Mouse (Mus musculus) heart, adult 11 months (tissue): ENCODE results near the gene Ugt1a5.

Experiments used
- DNase-seq: peaks from one replicate; pipeline ENCODE4 v3.0.0; 2022

Ugt1a5 gene

GRCm38 (mm10) chr1:88199996-88200395 is 34.2 kb downstream of the Ugt1a5 start:
- peak; percentile 80 for DNase-seq

- peak; percentile 70 for DNase-seq
Measured at GRCm38 (mm10) chr1:88200456-88200855, 34.6 kb downstream of the Ugt1a5 start, which contains the start of gene Ugt1a2. Gene Ugt1a2, plus strand, starts transcription at chr1:88200601.

- peak; percentile 98 for DNase-seq
Measured at GRCm38 (mm10) chr1:88205294-88205922, 39.6 kb downstream of the Ugt1a5 start, which contains the start of gene Dnajb3. Gene Dnajb3, minus strand, starts transcription at chr1:88205782.

GRCm38 (mm10) chr1:88206843-88207479 is 41.1 kb downstream of the Ugt1a5 start:
- peak; percentile 19 for DNase-seq

- DNase-seq, result peak; percentile 92
Measured at GRCm38 (mm10) chr1:88211812-88212211, 46.0 kb downstream of the Ugt1a5 start, which contains the start of gene Ugt1a1. Gene Ugt1a1, plus strand, starts transcription at chr1:88211959.

GRCm38 (mm10) chr1:88212341-88213045 is 46.7 kb downstream of the Ugt1a5 start:
- peak; percentile 89 for DNase-seq

GRCm38 (mm10) chr1:88213061-88213460 is 47.2 kb downstream of the Ugt1a5 start:
- no peak for DNase-seq

GRCm38 (mm10) chr1:88213766-88214461 is 48.1 kb downstream of the Ugt1a5 start:
- peak; percentile 93 for DNase-seq

- peak; percentile 93 for DNase-seq
Measured at GRCm38 (mm10) chr1:88214462-88214952, 48.7 kb downstream of the Ugt1a5 start.

- DNase-seq, result peak; percentile 92
Measured at GRCm38 (mm10) chr1:88215466-88216380, 49.9 kb downstream of the Ugt1a5 start.

GRCm38 (mm10) chr1:88216551-88216950 is 50.7 kb downstream of the Ugt1a5 start:
- peak; percentile 90 for DNase-seq

GRCm38 (mm10) chr1:88217144-88217543 is 51.3 kb downstream of the Ugt1a5 start:
- DNase-seq, result peak; percentile 91

- peak; percentile 90 for DNase-seq
Measured at GRCm38 (mm10) chr1:88217576-88217975, 51.8 kb downstream of the Ugt1a5 start.

GRCm38 (mm10) chr1:88218051-88218450 is 52.2 kb downstream of the Ugt1a5 start:
- DNase-seq, result peak; percentile 94

- DNase-seq, result peak; percentile 82
Measured at GRCm38 (mm10) chr1:88218591-88218990, 52.8 kb downstream of the Ugt1a5 start.

GRCm38 (mm10) chr1:88219054-88219453 is 53.2 kb downstream of the Ugt1a5 start:
- peak; percentile 86 for DNase-seq

GRCm38 (mm10) chr1:88220336-88220735 is 54.5 kb downstream of the Ugt1a5 start:
- DNase-seq, result peak; percentile 92

GRCm38 (mm10) chr1:88222216-88222615 is 56.4 kb downstream of the Ugt1a5 start:
- DNase-seq, result peak; percentile 4

- DNase-seq, result peak; percentile 94
Measured at GRCm38 (mm10) chr1:88223011-88223515, 57.3 kb downstream of the Ugt1a5 start.

- peak; percentile 93 for DNase-seq
Measured at GRCm38 (mm10) chr1:88223591-88223990, 57.8 kb downstream of the Ugt1a5 start.

- peak; percentile 93 for DNase-seq
Measured at GRCm38 (mm10) chr1:88224029-88224776, 58.4 kb downstream of the Ugt1a5 start.
